Mouse (Mus musculus) ES-E14 (cell line): ENCODE data around the gene Cyp2b13. TPM values are rescaled to one million over a fixed set of nuclear protein-coding genes. Genes with fewer than 3 reads are reported as not detected.
"Not testable (repeated sequence)": the region's sequence is repeated elsewhere in the genome, so short reads cannot be mapped to it uniquely, and the experiment has no call there.

Source experiments
- DNase-seq: peaks from one replicate; pipeline ENCODE4 v3.0.0-alpha.2; 2013; ENCODE audit warnings: low read depth, low spot score
- H3K27ac ChIP-seq: 2 replicates; pipeline ENCODE4 v1.5.1; 2012; ENCODE audit warnings: low read depth, mild to moderate bottlenecking, low read length, moderate library complexity, mixed read lengths; ENCODE audit not compliant: poor library complexity, insufficient read depth, severe bottlenecking
- H3K36me3 ChIP-seq: 2 replicates; pipeline ENCODE4 v1.6.1; 2012; ENCODE audit warnings: mild to moderate bottlenecking, low read length, moderate library complexity, mixed read lengths; ENCODE audit not compliant: control insufficient read depth, poor library complexity, insufficient read depth, severe bottlenecking
- H3K4me1 ChIP-seq, 2 experiments: fragments of 150-350 bp in 1 of 2; sonication (generic) in 1 of 2; 2 replicates each; pipeline ENCODE4 v1.6.1; 2012; ENCODE audit warnings: low read length in 2 of 2, mild to moderate bottlenecking in 1 of 2, mixed read lengths in 1 of 2; ENCODE audit not compliant: control insufficient read depth in 2 of 2, insufficient read depth in 2 of 2, poor library complexity in 1 of 2
- H3K4me3 ChIP-seq, 2 experiments: fragments of 150-350 bp in 1 of 2; sonication (generic) in 1 of 2; 2 replicates each; pipeline ENCODE4 v1.5.1; 2012; ENCODE audit warnings: low read length in 2 of 2, low read depth in 1 of 2, mild to moderate bottlenecking in 1 of 2, mixed read lengths in 1 of 2; ENCODE audit not compliant: insufficient read depth in 1 of 2, poor library complexity in 1 of 2, severe bottlenecking in 1 of 2
- H3K9ac ChIP-seq: 2 replicates; pipeline ENCODE4 v1.6.1; 2012; ENCODE audit warnings: low read depth, mild to moderate bottlenecking, low read length, mixed read lengths; ENCODE audit not compliant: poor library complexity, insufficient read depth, severe bottlenecking
- H3K9me3 ChIP-seq: fragments of 150-350 bp; sonication (generic); 2 replicates; pipeline ENCODE4 v1.6.1; 2012; ENCODE audit warnings: low read depth, mild to moderate bottlenecking, low read length; ENCODE audit not compliant: control insufficient read depth, insufficient read depth
- CHD2 ChIP-seq: IDR thresholded peaks from 2 replicates; pipeline ENCODE4 v1.6.1; 2014; ENCODE audit warnings: mild to moderate bottlenecking, low read depth, low read length, inconsistent platforms
- HCFC1 ChIP-seq: IDR thresholded peaks from 2 replicates; pipeline ENCODE4 v1.6.1; 2012; ENCODE audit warnings: low read length, inconsistent platforms, borderline replicate concordance; ENCODE audit not compliant: insufficient read depth
- MAFK ChIP-seq: IDR thresholded peaks from 2 replicates; pipeline ENCODE4 v1.6.1; 2014; ENCODE audit warnings: mild to moderate bottlenecking, low read depth, low read length, inconsistent platforms; ENCODE audit not compliant: insufficient read depth
- ZC3H11A ChIP-seq: IDR thresholded peaks from 2 replicates; pipeline ENCODE4 v1.6.1; 2012; ENCODE audit warnings: low read depth, mild to moderate bottlenecking, inconsistent platforms, low read length, borderline replicate concordance
- ZNF384 ChIP-seq: IDR thresholded peaks from 2 replicates; pipeline ENCODE4 v1.6.1; 2012; ENCODE audit warnings: low read depth, low read length, inconsistent platforms
- in situ Hi-C, 2 experiments: fragments of 600-800 bp; cut with MboI; formaldehyde crosslinking; loops; one replicate each; pipeline ENCODE4 v1.15.1; 2025; ENCODE audit warnings: low sequenced_read_pairs in 2 of 2, inconsistent platforms in 1 of 2; ENCODE audit not compliant: unreplicated experiment in 2 of 2
- total RNA-seq: library from RNA; depleted of rRNA; stranded (reverse); fragments of 300-350 nt; gene quantifications from 2 replicates; pipeline ENCODE4 v1.2.3, GENCODE M21; 2012; rRNA removed

Gene Cyp2b13
- total RNA-seq, 1 experiment = not detected

DNA sequence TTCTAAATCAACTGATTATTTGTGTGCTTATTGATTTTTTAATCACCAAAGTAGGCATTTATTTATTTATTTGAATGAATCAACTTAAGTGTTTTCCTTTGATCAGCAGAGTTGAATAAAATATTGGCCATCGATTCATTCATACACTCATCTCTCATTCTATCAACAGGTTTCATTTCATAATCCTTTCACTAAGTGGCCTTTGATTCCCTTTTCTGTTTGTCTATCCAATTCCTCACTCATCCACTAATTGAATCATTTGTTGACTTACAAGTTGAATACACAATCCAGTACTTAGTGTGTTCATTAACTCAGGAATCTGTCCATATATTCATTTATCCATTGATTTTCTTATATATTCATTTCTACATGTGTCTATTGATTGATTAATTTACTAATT lies 26.1 kb downstream of the Cyp2b13 start:
- Histone ChIP-seq H3K9me3 (no peaks in the 10 kb centered on the region), H3K27ac (no peak overlapping the region), H3K4me3 (no peak overlapping the region), H3K4me1 (no peaks in the 10 kb centered on the region), H3K36me3 (no peaks in the 10 kb centered on the region), H3K9ac (no peak overlapping the region)
- in situ Hi-C loops = no loop called here
- no peak for DNase-seq
- TF ChIP-seq MAFK (no peak), ZC3H11A (no peak), ZNF384 (no peak), CHD2 (no peak), HCFC1 (no peak)

DNA sequence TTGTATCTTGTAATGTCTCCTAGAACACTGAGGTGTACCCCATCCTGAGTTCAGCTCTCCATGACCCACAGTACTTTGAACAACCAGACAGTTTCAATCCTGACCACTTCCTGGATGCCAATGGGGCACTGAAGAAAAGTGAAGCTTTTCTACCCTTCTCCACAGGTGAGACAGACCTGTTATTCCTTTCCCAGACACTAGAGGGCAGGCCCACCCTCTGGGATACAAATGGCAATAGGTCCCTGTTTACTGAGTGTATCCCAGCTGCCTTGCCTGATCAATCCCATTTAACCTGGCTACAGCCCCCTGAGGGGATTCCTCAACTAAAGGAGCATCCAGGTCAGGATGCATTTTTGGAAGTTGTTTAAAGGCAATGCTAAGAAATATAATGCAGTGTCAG lies 27.3 kb downstream of the Cyp2b13 start:
- H3K9me3 ChIP-seq, H3K27ac ChIP-seq, DNase-seq, H3K4me1 ChIP-seq, H3K4me3 ChIP-seq, H3K36me3 ChIP-seq, H3K9ac ChIP-seq, in situ Hi-C loops: not testable (repeated sequence)

DNA sequence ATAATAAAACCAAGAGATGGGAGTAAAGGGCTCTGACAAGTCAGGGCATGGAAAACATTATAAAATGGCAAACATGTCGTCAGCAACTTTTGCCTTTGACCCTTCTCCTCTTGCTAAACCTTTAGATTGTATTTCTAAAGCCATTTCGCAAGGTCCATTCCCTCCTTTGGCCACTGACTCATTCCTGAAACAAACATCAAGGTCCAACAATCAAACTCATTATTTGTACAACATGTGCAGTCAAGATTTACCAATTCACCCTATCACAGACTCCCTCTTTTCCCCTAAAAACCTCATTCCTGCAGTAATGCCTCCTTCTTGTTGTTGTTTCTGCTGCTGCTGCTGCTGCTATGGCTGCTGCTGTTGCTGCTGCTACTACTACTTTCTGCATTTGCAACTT lies 78.3 kb downstream of the Cyp2b13 start:
- H3K9me3 ChIP-seq, H3K4me1 ChIP-seq, in situ Hi-C loops, H3K9ac ChIP-seq, H3K4me3 ChIP-seq, H3K27ac ChIP-seq, DNase-seq, H3K36me3 ChIP-seq: not testable (repeated sequence)

DNA sequence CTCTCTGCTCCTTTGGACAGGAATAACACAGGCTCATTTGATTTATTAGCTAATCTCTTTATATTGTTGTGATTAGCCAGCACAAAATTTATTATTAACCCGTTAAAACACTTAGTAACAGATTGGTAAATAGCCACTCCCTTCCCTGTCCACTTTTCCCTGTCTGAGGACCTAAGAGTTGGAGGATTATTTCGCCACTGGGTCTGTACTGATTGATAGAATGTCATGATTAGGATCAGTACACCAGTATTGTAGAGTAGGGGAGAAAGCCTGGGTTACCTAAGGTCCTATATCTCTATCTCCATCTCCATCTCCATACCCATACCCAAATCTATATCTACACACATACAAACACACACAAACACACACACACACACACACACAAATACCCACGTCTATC lies 82.4 kb downstream of the Cyp2b13 start:
- H3K4me3 ChIP-seq, H3K4me1 ChIP-seq, H3K27ac ChIP-seq, DNase-seq, H3K9me3 ChIP-seq, H3K36me3 ChIP-seq, H3K9ac ChIP-seq, in situ Hi-C loops: not testable (repeated sequence)

Other genes with a start within 250 kb of the Cyp2b13 start
- 11.2 and 12.9 TPM in 2 replicates for gene Cyp2s1, start 244.6 kb upstream of the Cyp2b13 start, total RNA-seq
- not detected in 2 replicates for gene Cyp2b10, start 163.9 kb upstream of the Cyp2b13 start, total RNA-seq
- not detected in 2 replicates for gene Cyp2b9, start 111.9 kb downstream of the Cyp2b13 start, total RNA-seq
- not detected in 2 replicates for gene Vmn1r184, start 198.8 kb downstream of the Cyp2b13 start, total RNA-seq
- 0.27 TPM in 1 of 2 replicates, not detected in the other for gene Cyp2a4, start 245.7 kb downstream of the Cyp2b13 start, total RNA-seq